Mouse (Mus musculus): ENCODE results near the gene Zbtb20.

Zbtb20 gene

DNA sequence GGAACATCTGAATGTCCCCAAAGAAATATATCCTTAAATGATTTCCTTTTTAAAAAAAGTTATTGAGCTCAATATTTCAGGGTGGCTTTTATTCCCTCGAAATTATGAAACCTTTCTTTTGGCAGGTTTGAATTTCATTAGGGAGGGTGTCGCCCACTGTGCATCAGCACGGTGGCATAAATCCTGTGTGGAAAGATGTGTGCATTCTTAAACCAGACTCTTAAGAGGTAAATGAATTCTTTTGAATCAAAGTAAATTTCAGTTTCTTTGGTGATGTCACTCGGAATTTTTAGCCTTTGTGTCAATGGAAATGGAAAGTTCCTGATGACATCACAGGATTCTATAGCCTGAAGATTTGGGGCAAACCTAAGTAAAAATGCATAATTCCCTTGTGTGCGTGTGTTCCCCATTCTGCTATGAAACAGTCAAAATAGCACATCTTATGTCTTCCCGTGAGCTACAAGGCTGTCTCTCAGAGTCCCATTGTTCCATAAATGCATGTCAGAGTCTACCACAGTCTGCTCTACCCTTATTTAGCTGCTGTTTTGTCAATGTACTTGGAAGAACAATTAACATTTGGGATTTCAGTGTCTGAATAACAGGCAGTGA lies 318.1 kb downstream of the Zbtb20 start:
- DNase-seq (ENCODE audit: low spot score in 2 of 2), result no peak

GRCm38 (mm10) chr16:43217336-43218006 lies 341.8 kb downstream of the Zbtb20 start:
- DNase-seq (ENCODE audit: low spot score in 2 of 2), result no peak

DNA sequence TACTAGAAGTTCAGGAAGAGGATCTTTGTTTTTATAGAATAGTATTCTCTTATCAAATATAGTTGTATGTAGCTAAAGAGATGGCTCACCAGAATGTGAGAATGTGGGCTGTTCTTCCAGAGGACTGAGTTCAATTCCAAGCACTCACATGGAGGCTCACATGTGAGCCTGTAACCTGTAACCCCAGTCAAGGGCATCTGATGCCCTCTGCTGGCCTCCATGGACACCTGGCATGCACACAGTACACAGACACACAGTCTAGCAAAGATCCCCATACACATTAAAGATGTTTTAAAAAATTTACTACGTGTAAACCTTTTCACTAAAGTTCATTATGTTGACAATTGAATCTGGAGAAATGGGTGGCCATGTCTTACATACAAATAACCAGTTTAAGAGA lies 343.7 kb downstream of the Zbtb20 start:
- DNase-seq (ENCODE audit: low spot score in 2 of 2), result no peak

DNA sequence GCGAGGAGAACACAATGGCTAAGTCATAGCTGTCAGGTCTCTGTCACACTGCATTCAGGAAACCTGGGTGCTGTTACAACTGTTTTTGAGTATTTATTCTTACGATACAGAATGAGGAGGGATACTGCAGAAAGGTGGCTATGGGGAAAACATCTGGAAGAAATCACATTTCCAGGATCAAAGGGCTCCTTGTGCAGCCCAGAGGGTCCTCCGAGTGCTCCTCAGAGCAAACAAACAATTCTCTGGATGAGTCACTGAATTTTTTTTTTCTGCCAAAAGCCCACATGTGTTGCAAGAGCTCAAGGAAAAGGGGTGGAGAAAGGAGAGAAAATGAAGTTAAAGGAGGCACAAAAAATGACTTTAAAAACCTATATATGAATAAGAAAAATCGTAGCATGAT lies 345.6 kb downstream of the Zbtb20 start:
- no peak for DNase-seq (ENCODE audit: low spot score in 2 of 2)

GRCm38 (mm10) chr16:43230253-43230652 lies 354.6 kb downstream of the Zbtb20 start:
- DNase-seq (ENCODE audit: low spot score in 2 of 2), result no peak

DNA sequence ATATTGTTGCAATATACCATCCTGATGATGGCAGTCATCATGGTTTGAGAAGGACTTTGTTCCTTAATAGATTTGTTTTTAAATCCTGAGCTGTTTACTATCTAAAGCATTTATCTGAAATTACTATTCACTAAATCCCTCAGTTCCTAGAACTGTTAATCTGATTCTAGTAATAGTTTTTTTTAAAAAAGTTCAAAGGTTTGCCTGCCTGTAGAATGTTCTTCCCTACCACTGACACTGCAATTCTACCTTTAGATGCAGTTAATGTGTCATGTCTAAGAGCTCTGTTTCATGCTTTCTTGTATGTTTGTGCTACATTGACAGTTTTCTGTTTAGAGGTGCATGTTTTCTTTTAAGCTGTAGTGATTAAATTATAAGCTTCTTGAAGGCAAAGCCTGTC lies 358.6 kb downstream of the Zbtb20 start:
- DNase-seq (ENCODE audit: low spot score in 2 of 2), result no peak

DNA sequence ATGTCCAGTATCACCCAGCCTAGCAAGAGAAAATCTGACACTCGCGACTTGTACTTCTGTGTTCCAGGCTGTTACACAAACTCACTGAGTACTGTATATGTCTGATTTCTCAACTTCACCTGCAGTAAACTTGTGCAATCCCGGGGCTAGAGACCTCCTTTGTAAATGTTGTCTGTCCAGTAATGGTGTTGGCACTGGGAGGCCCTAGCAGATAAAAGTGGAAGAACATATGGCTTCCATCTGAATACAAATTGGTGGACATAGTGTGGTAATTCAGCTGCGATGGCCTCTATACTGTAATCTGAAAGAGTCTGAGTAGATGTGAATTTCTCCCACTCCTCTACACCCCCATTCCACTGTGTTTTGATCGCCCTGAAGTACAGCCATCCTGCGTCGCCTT lies 359.6 kb downstream of the Zbtb20 start:
- DNase-seq (ENCODE audit: low spot score in 2 of 2), result no peak

GRCm38 (mm10) chr16:43235721-43236159 lies 360.1 kb downstream of the Zbtb20 start:
- no peak for DNase-seq (ENCODE audit: low spot score in 2 of 2)

DNA sequence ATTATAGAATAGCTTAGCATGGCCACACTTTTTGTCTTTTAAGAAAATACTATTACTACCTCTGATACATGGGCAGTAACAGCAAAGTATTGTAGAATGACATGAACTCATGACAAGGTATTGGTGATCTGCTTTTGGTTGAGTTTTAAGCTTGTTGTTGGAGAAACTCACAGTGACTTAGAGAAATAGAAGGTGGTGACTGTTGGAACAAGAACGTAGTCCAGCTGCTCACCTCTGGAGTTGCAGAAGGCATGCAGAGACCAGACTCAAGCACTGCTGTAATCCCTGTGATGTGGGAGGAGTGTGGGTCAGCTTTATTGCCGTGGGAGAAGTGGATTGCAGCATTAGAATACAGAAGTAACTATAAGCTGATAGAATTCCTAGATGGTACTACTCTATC lies 361.9 kb downstream of the Zbtb20 start:
- no peak for DNase-seq (ENCODE audit: low spot score in 2 of 2)

- DNase-seq (ENCODE audit: low spot score in 2 of 2), result no peak
Observed at GRCm38 (mm10) chr16:43247026-43247425, 371.3 kb downstream of the Zbtb20 start.

GRCm38 (mm10) chr16:43253077-43253476 lies 377.4 kb downstream of the Zbtb20 start:
- no peak for DNase-seq (ENCODE audit: low spot score in 2 of 2)

DNA sequence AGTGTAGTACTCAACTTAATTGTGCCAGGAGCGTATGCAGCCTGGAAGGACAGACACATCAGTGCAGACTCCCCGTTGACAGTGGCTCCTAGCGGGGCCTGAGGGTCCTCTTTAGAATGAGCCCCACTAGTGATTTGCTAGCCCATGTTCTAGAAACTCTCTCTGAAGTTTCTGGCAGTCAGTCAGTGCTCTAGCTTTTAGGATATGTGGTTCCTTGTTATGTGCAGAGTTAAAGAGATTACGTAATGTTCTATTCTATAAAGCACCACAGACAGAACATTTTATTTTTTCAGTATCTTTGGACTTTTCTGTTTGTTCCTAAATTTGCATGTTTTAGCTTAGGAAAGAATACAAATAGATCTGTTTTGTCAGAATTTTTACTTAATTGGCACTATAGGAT lies 378.1 kb downstream of the Zbtb20 start:
- no peak for DNase-seq (ENCODE audit: low spot score in 2 of 2)

GRCm38 (mm10) chr16:43256191-43256899 lies 380.7 kb downstream of the Zbtb20 start:
- DNase-seq (ENCODE audit: low spot score in 2 of 2), result no peak

GRCm38 (mm10) chr16:43256900-43257281 lies 381.2 kb downstream of the Zbtb20 start:
- DNase-seq (ENCODE audit: low spot score in 2 of 2), result no peak

DNA sequence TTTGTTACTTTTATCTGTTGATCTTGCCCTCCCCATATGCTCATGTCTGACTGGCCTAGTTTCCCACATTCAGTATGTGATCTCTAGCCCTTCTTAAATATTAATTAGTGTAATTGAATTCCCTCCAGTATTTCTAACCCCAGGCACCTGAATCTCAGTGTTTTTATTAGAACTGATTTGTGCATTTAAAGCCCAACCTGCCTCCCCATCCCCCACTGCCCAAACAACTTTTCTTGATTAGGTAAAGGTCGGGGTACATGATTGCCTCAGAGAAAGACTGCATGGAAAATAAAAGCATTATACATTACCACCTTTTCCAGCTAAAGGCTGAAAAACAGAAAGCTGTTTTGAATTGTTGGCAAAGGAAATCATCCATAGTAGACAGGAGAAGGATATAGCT lies 383.8 kb downstream of the Zbtb20 start:
- DNase-seq (ENCODE audit: low spot score in 2 of 2), result no peak

DNA sequence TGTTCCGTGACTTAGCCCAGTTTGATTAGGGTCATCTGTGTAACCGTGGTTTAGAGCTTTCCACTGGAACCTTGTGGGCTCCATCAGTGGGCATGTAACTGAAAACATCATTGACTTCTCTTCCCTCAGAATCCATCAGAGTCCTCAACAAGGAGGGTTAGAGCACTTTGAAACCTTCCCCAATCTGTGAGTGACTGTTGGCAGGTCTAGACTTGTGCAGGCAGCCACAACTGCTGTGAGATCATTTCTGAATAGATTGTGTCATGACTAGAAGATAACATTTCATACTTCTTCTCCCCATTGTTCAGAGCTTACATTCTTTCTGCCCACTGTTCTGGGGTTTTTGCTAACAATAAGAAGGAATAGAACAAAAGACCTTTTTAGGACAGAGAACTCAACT lies 385.2 kb downstream of the Zbtb20 start:
- DNase-seq (ENCODE audit: low spot score in 2 of 2), result no peak

GRCm38 (mm10) chr16:43274057-43274595 lies 398.4 kb downstream of the Zbtb20 start:
- DNase-seq (ENCODE audit: low spot score in 2 of 2), result no peak

DNA sequence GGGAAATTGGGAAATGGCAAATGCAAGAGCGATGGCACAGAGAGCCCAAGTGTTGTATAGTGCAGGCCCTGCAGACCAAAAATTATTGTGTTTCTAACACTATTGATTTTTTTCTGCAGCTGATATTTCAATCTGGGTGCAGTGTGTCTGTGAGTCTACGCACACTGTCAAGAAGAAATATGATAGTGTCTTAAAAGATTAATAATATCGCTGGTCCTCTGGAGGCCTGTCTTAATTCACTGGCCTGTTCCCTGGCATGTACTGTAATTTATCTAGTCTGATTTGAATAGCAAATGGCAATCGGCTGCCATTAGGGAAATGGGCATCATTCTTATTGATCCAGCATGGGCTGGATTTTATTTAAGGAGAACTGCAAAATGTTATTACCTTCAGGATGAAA lies 401.1 kb downstream of the Zbtb20 start:
- DNase-seq (ENCODE audit: low spot score in 2 of 2), result no peak

- DNase-seq (ENCODE audit: low spot score in 2 of 2), result no peak
Observed at GRCm38 (mm10) chr16:43286319-43286718, 410.6 kb downstream of the Zbtb20 start.

DNA sequence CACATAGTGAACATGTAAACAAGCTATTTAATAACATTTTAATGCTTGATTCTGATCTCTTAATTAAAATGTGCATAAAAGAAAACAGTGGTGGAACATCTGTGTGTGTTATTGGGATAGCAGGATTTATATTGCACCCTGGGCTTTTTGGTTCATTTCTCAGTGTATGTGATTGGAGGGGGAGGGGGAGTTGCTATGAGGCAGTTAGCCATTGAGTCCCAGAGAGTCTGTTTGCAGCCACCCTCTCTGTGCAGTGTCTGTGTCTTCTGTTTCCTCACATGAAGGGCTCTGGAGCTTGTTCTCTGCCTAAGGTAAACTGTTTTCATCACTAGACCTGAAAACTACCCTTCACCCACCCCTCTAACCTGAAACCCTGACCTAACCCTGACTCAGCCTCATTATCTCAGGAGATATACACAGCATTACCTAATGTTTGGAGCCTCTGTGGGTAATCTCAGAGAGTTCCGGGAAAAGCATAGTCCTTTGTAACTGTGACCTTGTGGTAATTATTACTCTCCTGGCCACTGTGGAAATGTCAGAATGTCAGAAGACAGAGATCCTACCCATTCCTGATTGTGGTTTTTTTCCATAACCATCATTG lies 411.2 kb downstream of the Zbtb20 start:
- DNase-seq (ENCODE audit: low spot score in 2 of 2), result no peak

DNA sequence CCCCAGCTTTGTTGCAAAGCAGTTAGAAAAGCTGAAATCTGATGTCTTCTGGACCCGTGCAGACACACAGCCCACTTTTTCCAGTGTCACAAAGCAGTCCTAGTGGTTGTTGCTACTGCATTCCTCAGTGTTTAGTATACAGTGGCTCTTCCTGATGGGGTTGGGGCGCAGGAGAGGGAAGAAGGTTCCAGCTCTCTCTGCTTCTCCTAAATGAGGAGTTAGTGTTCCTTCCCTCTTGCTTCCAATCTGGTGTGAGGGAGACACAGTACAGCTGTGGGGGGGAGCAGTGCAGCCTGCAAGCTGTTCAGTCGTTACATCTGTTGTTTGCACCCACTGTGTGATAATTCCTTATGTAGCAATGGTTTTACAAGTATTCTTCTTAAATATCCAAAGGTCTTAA lies 415.7 kb downstream of the Zbtb20 start:
- no peak for DNase-seq (ENCODE audit: low spot score in 2 of 2)

- no peak for DNase-seq (ENCODE audit: low spot score in 2 of 2)
Observed at GRCm38 (mm10) chr16:43297953-43298596, 422.4 kb downstream of the Zbtb20 start.

All from frontal cortex, postnatal 14 days (tissue).